Mouse (Mus musculus) liver, embryonic 13.5 days (tissue): Measurements from ENCODE around the gene Ccdc81. TPM values are rescaled to one million over a fixed set of nuclear protein-coding genes. Genes with fewer than 3 reads are reported as not detected.

Experiments
- ATAC-seq: fragments of 200-750 bp; cut with Nextera tagmentation; 2 replicates; pipeline ENCODE4 v1.8.0; 2017; ENCODE audit warnings: low read depth, mild to moderate bottlenecking, moderate number of reproducible peaks, moderate library complexity
- DNase-seq: peaks from one replicate; pipeline ENCODE4 v3.0.0; 2022
- H3K27ac ChIP-seq: fragments of 300-500 bp; sonication (generic); 2 replicates; pipeline ENCODE4 v1.5.1; 2015; ENCODE audit warnings: moderate library complexity, mild to moderate bottlenecking, inconsistent platforms
- H3K27me3 ChIP-seq: fragments of 300-500 bp; sonication (generic); 2 replicates; pipeline ENCODE4 v1.6.1; 2015; ENCODE audit warnings: mild to moderate bottlenecking, inconsistent platforms
- H3K36me3 ChIP-seq: fragments of 300-500 bp; sonication (generic); 2 replicates; pipeline ENCODE4 v1.6.1; 2015; ENCODE audit warnings: mild to moderate bottlenecking, inconsistent platforms
- H3K4me1 ChIP-seq: fragments of 300-500 bp; sonication (generic); replicated peaks from 2 replicates; pipeline ENCODE4 v1.6.1; 2015; ENCODE audit warnings: inconsistent platforms
- H3K4me2 ChIP-seq: fragments of 300-500 bp; sonication (generic); 2 replicates; pipeline ENCODE4 v1.6.1; 2015; ENCODE audit warnings: inconsistent platforms, mild to moderate bottlenecking, moderate library complexity
- H3K4me3 ChIP-seq: fragments of 300-500 bp; sonication (generic); replicated peaks from 2 replicates; pipeline ENCODE4 v1.5.1; 2015; ENCODE audit warnings: mild to moderate bottlenecking, inconsistent platforms
- H3K9ac ChIP-seq: fragments of 300-500 bp; sonication (generic); 2 replicates; pipeline ENCODE4 v1.6.1; 2015; ENCODE audit warnings: mild to moderate bottlenecking, inconsistent platforms
- H3K9me3 ChIP-seq: fragments of 300-500 bp; sonication (generic); replicated peaks from 2 replicates; pipeline ENCODE4 v1.6.1; 2016; ENCODE audit warnings: inconsistent platforms
- WGBS: fragments of 180-500 bp; shearing (Covaris S2); methylation state at CpG from one replicate; pipeline ENCODE4 v1.1.7; 2015; ENCODE audit not compliant: insufficient replicate concordance; 5-methylcytosine and 5-hydroxymethylcytosine counted together
- polyA plus RNA-seq: library from polyadenylated mRNA; unstranded; fragments of >200 nt; fragmentation: Nextera tagmentation; extraction: Ambion mirVana; gene quantifications from 2 replicates; pipeline ENCODE4 v1.2.1, GENCODE M21; 2015

Gene Ccdc81
- polyA plus RNA-seq, 1 experiment from 2014 or later, result not detected

DNA sequence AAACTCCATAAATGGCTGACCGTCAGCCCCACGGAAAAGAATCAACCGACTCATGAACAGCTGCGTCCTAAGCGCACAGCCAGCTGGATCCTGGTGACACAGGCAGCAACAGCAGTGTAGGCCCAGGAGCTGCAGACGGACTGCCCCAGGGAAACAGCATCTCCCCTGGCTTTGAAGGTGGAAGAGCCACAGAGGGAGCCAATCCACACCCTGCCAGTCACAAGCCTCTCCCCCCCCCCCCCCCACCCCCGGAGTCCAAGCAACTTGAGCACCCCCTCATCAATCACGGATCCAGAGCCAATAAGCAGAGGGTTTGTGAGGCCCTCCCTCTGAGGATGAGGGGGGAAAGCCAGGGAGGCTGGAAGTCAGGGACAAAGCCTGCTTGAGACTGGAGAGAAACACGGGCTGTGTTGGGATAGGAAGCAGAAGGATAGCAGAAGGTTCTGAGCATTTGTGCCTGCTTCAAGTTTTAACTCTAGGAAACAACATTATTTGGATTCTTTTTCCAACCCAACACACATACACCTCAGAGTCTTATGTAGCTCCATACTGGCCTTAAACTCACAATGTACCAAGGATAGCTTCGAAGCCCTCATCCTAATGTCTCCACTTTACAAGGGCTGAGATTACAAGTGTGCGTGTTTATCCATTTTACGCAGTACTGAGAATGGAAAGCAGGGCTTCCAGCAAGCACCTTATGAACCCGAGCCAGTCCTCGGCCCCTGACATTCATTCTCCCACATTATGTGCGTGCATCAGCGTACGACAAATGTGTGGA is 46.8 kb downstream of the Ccdc81 start:
- Histone ChIP-seq H3K9me3 (no peaks in the 10 kb centered on the region), H3K4me3 (no peak overlapping the region), H3K4me2 (no peak overlapping the region), H3K9ac (no peak overlapping the region), H3K27ac (no peak overlapping the region), H3K27me3 (no peaks in the 10 kb centered on the region), H3K36me3 (no peaks in the 10 kb centered on the region), H3K4me1 (no peaks in the 10 kb centered on the region)
- ATAC-seq (no peak), DNase-seq (no peak)
- 63% methylated on average over 17 of the region's 17 CpGs for WGBS

DNA sequence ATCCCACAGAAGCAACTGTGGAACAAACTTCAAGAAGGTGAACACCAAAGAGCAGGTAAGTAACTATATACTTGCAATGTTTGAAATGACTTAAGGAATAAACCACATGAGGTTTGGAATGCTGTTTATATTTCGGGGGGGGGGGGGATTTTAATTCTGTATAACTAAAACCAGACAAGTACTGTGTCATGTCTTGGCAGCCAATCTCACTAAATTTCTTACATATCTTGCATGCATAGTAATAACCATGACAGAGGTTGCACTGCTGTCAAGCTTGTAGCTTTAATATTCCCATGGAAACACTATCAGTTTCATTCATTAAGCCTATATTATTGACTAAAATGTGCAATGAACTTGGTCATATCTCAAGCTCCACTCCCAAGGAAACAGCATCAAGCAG is 48.2 kb downstream of the Ccdc81 start:
- WGBS, result 54% methylated on average over 1 of the region's 1 CpGs
- H3K27me3 ChIP-seq, result no peaks in the 10 kb centered on the region
- H3K9ac ChIP-seq, result no peak overlapping the region
- no peaks in the 10 kb centered on the region for H3K4me1 ChIP-seq
- ATAC-seq, result no peak
- no peak overlapping the region for H3K4me2 ChIP-seq
- H3K36me3 ChIP-seq, result no peaks in the 10 kb centered on the region
- H3K27ac ChIP-seq, result no peak overlapping the region
- DNase-seq, result no peak
- H3K9me3 ChIP-seq, result no peaks in the 10 kb centered on the region
- H3K4me3 ChIP-seq, result no peak overlapping the region

DNA sequence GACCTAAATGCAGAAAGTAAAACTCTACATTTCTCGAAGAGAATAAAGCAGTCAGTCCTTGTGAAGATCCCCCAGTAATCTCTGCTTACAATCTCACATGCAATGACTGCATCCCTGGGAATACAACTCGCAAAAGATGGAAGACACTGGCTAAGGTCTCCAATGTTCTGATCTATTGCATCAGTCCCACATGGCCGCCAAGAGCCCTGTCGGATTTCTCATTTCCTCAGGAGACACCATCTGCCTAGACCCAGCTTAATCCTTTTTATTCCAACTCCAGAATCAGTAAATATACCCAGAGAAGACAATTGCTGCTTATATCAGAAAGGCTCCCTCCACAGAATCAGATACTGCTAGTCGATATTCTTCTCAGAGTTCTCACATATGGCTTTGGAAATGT is 50.3 kb downstream of the Ccdc81 start:
- Histone ChIP-seq H3K27me3 (no peaks in the 10 kb centered on the region), H3K9ac (no peak overlapping the region), H3K27ac (no peak overlapping the region), H3K4me2 (no peak overlapping the region), H3K4me1 (no peaks in the 10 kb centered on the region), H3K9me3 (no peaks in the 10 kb centered on the region), H3K36me3 (no peaks in the 10 kb centered on the region), H3K4me3 (no peak overlapping the region)
- 60% methylated on average over 5 of the region's 5 CpGs for WGBS
- no peak for DNase-seq
- ATAC-seq, result no peak

DNA sequence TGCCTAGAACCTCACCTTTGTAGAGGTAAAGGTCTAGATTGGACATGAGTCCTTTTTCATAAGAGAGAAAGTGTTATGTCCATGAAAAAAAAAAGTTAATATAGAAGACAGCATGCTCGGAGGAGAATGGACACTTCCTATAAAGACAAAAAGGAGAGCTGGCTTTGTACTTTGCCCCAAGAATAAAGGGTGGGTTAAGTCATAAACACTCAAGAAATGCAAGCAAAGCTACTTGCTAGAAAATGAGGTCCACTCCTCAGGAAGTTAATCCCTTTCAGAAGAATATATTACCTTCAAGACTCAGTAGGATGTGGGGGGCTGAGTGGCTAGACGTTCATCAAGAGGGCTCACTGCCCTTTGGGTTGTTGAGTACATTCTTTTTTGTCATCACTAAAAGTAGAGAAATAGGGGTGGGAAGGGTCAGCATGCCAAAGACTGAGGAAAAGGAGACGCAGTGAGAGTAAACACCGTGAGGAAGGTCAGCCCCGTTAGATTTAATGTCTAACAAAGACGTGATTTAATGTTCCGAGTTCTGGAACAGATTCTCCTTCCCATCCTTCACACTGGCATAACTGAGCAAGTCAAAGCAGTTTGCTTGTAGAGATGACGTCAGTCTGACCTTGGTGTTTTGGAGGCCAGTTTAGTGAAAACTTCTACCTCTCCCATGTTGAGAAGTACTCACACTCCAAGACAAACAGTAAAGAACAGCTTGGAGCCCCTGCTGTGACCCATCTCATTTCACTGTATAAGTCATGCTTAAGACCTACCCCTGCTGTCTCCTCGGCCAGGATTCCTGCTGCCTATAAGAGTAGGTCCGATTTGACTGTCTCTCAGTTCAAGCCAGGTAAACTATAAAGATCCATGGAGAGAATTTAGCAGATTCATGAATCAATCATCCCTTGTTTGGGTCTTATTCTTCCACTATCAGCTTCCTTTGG is 51.0 kb downstream of the Ccdc81 start:
- no peaks in the 10 kb centered on the region for H3K4me1 ChIP-seq
- no peak overlapping the region for H3K4me3 ChIP-seq
- no peak for DNase-seq
- no peaks in the 10 kb centered on the region for H3K36me3 ChIP-seq
- H3K9me3 ChIP-seq, result no peaks in the 10 kb centered on the region
- no peak overlapping the region for H3K9ac ChIP-seq
- H3K27me3 ChIP-seq, result no peaks in the 10 kb centered on the region
- no peak overlapping the region for H3K27ac ChIP-seq
- no peak for ATAC-seq
- no peak overlapping the region for H3K4me2 ChIP-seq
- WGBS, result 58% methylated on average over 10 of the region's 10 CpGs

GRCm38 (mm10) chr7:89850510-89850909 is 52.9 kb downstream of the Ccdc81 start:
- Histone ChIP-seq H3K27ac (no peak overlapping the region), H3K4me2 (no peak overlapping the region), H3K36me3 (no peaks in the 10 kb centered on the region), H3K4me3 (no peak overlapping the region), H3K4me1 (no peaks in the 10 kb centered on the region), H3K9me3 (no peaks in the 10 kb centered on the region), H3K27me3 (no peaks in the 10 kb centered on the region), H3K9ac (no peak overlapping the region)
- 53% methylated on average over 3 of the region's 3 CpGs for WGBS
- no peak for ATAC-seq
- no peak for DNase-seq

GRCm38 (mm10) chr7:89845669-89846068 is 57.8 kb downstream of the Ccdc81 start:
- H3K36me3 ChIP-seq, result no peaks in the 10 kb centered on the region
- no peaks in the 10 kb centered on the region for H3K27me3 ChIP-seq
- no peak overlapping the region for H3K4me3 ChIP-seq
- WGBS, result 59% methylated on average over 4 of the region's 4 CpGs
- DNase-seq (no peak), ATAC-seq (no peak)
- no peak overlapping the region for H3K4me2 ChIP-seq
- no peak overlapping the region for H3K27ac ChIP-seq
- H3K9ac ChIP-seq, result no peak overlapping the region
- no peaks in the 10 kb centered on the region for H3K4me1 ChIP-seq
- H3K9me3 ChIP-seq, result no peaks in the 10 kb centered on the region

- no peaks in the 10 kb centered on the region for H3K9me3 ChIP-seq
- no peak overlapping the region for H3K4me2 ChIP-seq
- ATAC-seq, result no peak
- no peak overlapping the region for H3K4me3 ChIP-seq
- DNase-seq, result no peak
- WGBS, result 20% methylated on average over 6 of the region's 6 CpGs
- no peaks in the 10 kb centered on the region for H3K27me3 ChIP-seq
- H3K36me3 ChIP-seq, result no peaks in the 10 kb centered on the region
- H3K9ac ChIP-seq, result no peak overlapping the region
- no peak overlapping the region for H3K27ac ChIP-seq
- H3K4me1 ChIP-seq, result no peaks in the 10 kb centered on the region
Observed at GRCm38 (mm10) chr7:89843533-89843932, 59.9 kb downstream of the Ccdc81 start.

- DNase-seq (no peak), ATAC-seq (no peak)
- Histone ChIP-seq H3K36me3 (no peaks in the 10 kb centered on the region), H3K4me3 (no peak overlapping the region), H3K27me3 (no peaks in the 10 kb centered on the region), H3K27ac (no peak overlapping the region), H3K4me2 (no peak overlapping the region), H3K9me3 (no peaks in the 10 kb centered on the region), H3K9ac (no peak overlapping the region), H3K4me1 (no peaks in the 10 kb centered on the region)
- 28% methylated on average over 6 of the region's 6 CpGs for WGBS
Observed at GRCm38 (mm10) chr7:89843121-89843520, 60.3 kb downstream of the Ccdc81 start.

- Histone ChIP-seq H3K27ac (no peak overlapping the region), H3K4me2 (no peak overlapping the region), H3K9me3 (no peaks in the 10 kb centered on the region), H3K9ac (no peak overlapping the region), H3K4me1 (no peaks in the 10 kb centered on the region), H3K27me3 (no peaks in the 10 kb centered on the region), H3K36me3 (no peaks in the 10 kb centered on the region), H3K4me3 (no peak overlapping the region)
- ATAC-seq, result no peak
- WGBS, result 75% methylated on average over 5 of the region's 5 CpGs
- DNase-seq, result no peak
Observed at GRCm38 (mm10) chr7:89842404-89842715, 61.1 kb downstream of the Ccdc81 start.

GRCm38 (mm10) chr7:89841670-89842403 is 61.6 kb downstream of the Ccdc81 start:
- Histone ChIP-seq H3K27me3 (no peaks in the 10 kb centered on the region), H3K27ac (no peak overlapping the region), H3K9ac (no peak overlapping the region), H3K4me1 (no peaks in the 10 kb centered on the region), H3K9me3 (no peaks in the 10 kb centered on the region), H3K4me2 (no peak overlapping the region), H3K4me3 (no peak overlapping the region), H3K36me3 (no peaks in the 10 kb centered on the region)
- DNase-seq (peak; percentile 6), ATAC-seq (no peak)
- WGBS, result 27% methylated on average over 15 of the region's 15 CpGs

DNA sequence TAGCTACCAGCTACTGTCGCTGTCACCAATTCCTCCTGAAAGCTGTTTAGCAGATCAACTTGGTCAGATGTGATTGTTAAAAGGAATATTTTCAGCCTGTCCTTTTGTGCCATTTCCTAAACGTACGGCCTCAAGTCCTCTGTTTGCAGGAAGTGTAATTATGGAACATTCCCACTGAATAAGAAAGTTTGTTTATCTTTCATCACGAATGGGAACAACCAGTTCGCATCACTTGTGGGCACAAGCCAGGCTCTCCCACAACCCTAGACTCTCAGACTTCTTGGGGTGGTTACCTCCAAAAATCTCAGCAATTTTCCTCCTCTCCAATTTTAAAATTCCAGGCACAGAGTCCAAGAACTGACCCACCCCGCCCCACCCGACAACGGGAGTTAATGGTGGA is 63.7 kb downstream of the Ccdc81 start:
- no peak overlapping the region for H3K4me3 ChIP-seq
- H3K9ac ChIP-seq, result no peak overlapping the region
- ATAC-seq (no peak), DNase-seq (no peak)
- no peaks in the 10 kb centered on the region for H3K9me3 ChIP-seq
- no peak overlapping the region for H3K27ac ChIP-seq
- no peak overlapping the region for H3K4me2 ChIP-seq
- 58% methylated on average over 8 of the region's 8 CpGs for WGBS
- no peaks in the 10 kb centered on the region for H3K27me3 ChIP-seq
- H3K36me3 ChIP-seq, result no peaks in the 10 kb centered on the region
- no peaks in the 10 kb centered on the region for H3K4me1 ChIP-seq
